Mouse (Mus musculus) hindbrain, postnatal 0 days (tissue): Measurements from ENCODE around the gene Pacsin3. TPM values are rescaled to one million over a fixed set of nuclear protein-coding genes. Genes with fewer than 3 reads are reported as not detected.

Source experiments
- ATAC-seq: fragments of 200-750 bp; cut with Nextera tagmentation; 2 replicates; pipeline ENCODE4 v1.8.0; 2017; ENCODE audit warnings: mild to moderate bottlenecking, moderate TSS enrichment, moderate library complexity
- DNase-seq: peaks from one replicate; pipeline ENCODE4 v3.0.0-alpha.2; 2015; ENCODE audit warnings: low spot score
- H3K27ac ChIP-seq: fragments of 300-500 bp; sonication (generic); 2 replicates; pipeline ENCODE4 v1.5.1; 2014; ENCODE audit warnings: mild to moderate bottlenecking
- H3K27me3 ChIP-seq: fragments of 300-500 bp; sonication (generic); 2 replicates; pipeline ENCODE4 v1.6.1; 2014; ENCODE audit warnings: low read length, mixed read lengths; ENCODE audit not compliant: insufficient read depth
- H3K36me3 ChIP-seq: fragments of 300-500 bp; sonication (generic); 2 replicates; pipeline ENCODE4 v1.6.1; 2014; ENCODE audit warnings: low read length, mixed read lengths; ENCODE audit not compliant: insufficient read depth
- H3K4me1 ChIP-seq: fragments of 300-500 bp; sonication (generic); 2 replicates; pipeline ENCODE4 v1.6.1; 2014; ENCODE audit warnings: antibody characterized with exemption, low read length, mixed read lengths; ENCODE audit not compliant: insufficient read depth
- H3K4me2 ChIP-seq: fragments of 300-500 bp; sonication (generic); 2 replicates; pipeline ENCODE4 v1.6.1; 2014; ENCODE audit warnings: low read depth, mild to moderate bottlenecking, low read length, moderate library complexity, mixed read lengths
- H3K4me3 ChIP-seq: fragments of 300-500 bp; sonication (generic); 2 replicates; pipeline ENCODE4 v1.5.1; 2014; ENCODE audit warnings: low read length
- H3K9ac ChIP-seq: fragments of 300-500 bp; sonication (generic); replicated peaks from 2 replicates; pipeline ENCODE4 v1.6.1; 2014; ENCODE audit warnings: mild to moderate bottlenecking, low read length, moderate library complexity, mixed read lengths
- H3K9me3 ChIP-seq: fragments of 300-500 bp; sonication (generic); 2 replicates; pipeline ENCODE4 v1.6.1; 2016; ENCODE audit warnings: low read length, mixed read lengths
- CTCF ChIP-seq: IDR thresholded peaks from 2 replicates; pipeline ENCODE4 v1.5.1; 2016; ENCODE audit warnings: antibody characterized with exemption, control low read depth, low read depth
- WGBS: fragments of 180-500 bp; shearing (Covaris S2); extraction: QIAGEN DNeasy Blood & Tissue Kit; methylation state at CpG from one replicate; pipeline ENCODE4 v1.1.7; 2014; 5-methylcytosine and 5-hydroxymethylcytosine counted together
- polyA plus RNA-seq: library from polyadenylated mRNA; unstranded; fragments of >200 nt; fragmentation: Nextera tagmentation; extraction: Ambion mirVana; gene quantifications from 2 replicates; pipeline ENCODE4 v1.2.1, GENCODE M21; 2015
- total RNA-seq: library from RNA; depleted of rRNA; stranded (reverse); fragments of >200 nt; gene quantifications from 2 replicates; pipeline ENCODE4 v1.2.3, GENCODE M21; 2014

Gene Pacsin3
- total and polyA plus RNA-seq, 2 experiments from 2014 or later = 16.3 to 26.0 TPM

DNA sequence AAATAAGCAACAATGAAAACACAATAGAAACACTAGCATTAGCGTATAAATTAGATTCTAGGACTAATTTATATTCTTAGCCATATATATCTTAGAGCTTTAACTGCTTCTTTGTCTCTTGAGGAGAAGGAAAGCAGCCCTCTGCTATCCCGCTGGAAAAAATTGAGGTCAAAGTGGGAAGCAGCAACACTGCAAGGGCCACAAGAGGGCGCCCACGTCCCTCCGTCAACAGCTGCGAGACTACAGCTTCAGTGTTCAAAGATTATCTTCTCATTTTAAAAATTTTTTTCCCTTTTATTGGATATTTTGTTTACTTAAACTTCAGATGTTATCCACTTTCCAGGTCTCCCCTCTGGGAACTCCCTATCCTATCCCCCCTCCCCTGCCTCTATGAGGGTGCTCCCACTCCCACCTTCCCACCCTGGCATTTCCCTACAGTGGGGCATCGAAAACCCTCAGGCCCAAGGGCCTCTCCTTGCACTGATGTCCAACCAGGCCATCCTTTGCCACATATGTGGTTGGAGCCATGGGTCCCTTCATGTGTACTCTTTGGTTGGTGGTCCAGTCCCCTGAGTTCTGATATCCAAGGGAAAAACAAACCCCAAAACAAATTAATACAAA, 30.2 kb downstream of the Pacsin3 start:
- peaks cover 3% of the 10 kb centered on the region for H3K4me1 ChIP-seq

GRCm38 (mm10) chr2:91287563-91287962, 31.8 kb downstream of the Pacsin3 start:
- H3K4me1 ChIP-seq = peaks cover 3% of the 10 kb centered on the region
- H3K27me3 ChIP-seq = no peaks in the 10 kb centered on the region
- H3K27ac ChIP-seq = no peak overlapping the region
- ATAC-seq (no peak), DNase-seq (no peak)
- H3K36me3 ChIP-seq = no peaks in the 10 kb centered on the region
- 79% methylated on average over 6 of the region's 6 CpGs for WGBS
- H3K4me2 ChIP-seq = no peak overlapping the region
- no peak for TF ChIP-seq CTCF
- no peak overlapping the region for H3K9ac ChIP-seq
- no peak overlapping the region for H3K4me3 ChIP-seq
- no peaks in the 10 kb centered on the region for H3K9me3 ChIP-seq

More for the DNA sequence above, 30.2 kb downstream of the Pacsin3 start:
- ATAC-seq (peak; percentile 53; the same call in 1 of the 2 replicates), DNase-seq (peak; percentile 87)
- no peaks in the 10 kb centered on the region; the same call in 1 of the 2 replicates for H3K36me3 ChIP-seq
- peak; percentile 92 for TF ChIP-seq CTCF
- no peak overlapping the region for H3K4me2 ChIP-seq
- H3K9ac ChIP-seq = no peak overlapping the region
- H3K4me3 ChIP-seq = no peak overlapping the region
- 13% methylated on average over 7 of the region's 7 CpGs for WGBS
- no peak overlapping the region for H3K27ac ChIP-seq
- no peaks in the 10 kb centered on the region for H3K9me3 ChIP-seq
- H3K27me3 ChIP-seq = no peaks in the 10 kb centered on the region

DNA sequence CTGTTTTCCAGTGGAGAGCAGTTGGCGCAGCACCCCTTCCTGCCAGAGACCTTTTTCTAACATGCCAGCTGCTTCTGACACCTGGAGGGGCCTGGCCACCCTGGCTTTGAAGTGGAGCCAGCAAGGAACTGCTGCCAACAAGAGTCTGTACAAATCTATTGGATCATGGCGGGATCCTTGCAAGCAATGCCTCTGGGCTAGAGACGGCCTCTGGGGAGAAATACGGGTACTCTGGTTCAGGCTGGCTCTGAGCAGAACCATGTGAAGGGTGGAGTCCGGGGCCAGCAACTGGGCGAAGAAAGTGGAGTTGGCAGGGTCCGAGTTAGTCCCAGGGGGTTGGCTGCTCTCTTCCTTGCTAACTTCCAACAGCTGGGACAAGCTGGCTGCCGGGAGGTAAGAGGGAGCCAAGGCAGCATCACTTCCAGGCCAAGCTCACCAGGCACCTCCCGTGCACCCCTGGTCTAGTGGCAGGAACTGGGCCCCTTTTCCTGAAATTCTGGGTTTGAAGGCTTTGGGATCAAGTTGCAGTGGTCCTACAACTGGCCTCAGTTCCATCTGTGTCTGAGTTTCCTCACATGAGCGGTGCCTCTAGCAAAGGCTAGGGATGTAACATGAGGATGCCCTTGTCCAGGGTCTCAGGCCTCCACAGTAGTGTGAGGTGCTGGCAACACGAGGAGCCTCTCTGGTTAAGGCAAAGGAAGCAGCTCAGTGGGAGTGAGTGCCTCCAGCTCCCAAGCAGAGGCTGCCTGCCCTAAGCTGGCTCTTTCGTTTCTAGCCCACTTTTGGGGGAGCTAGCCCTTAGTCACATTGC, 35.6 kb downstream of the Pacsin3 start:
- Histone ChIP-seq H3K9me3 (no peaks in the 10 kb centered on the region), H3K27me3 (no peaks in the 10 kb centered on the region), H3K4me1 (no peaks in the 10 kb centered on the region), H3K4me3 (no peak overlapping the region), H3K27ac (no peak overlapping the region), H3K9ac (no peak overlapping the region), H3K4me2 (no peak overlapping the region), H3K36me3 (no peaks in the 10 kb centered on the region)
- DNase-seq = peak; percentile 67
- WGBS = 50% methylated on average over 12 of the region's 12 CpGs
- no peak for TF ChIP-seq CTCF
- peak; percentile 83 for ATAC-seq

DNA sequence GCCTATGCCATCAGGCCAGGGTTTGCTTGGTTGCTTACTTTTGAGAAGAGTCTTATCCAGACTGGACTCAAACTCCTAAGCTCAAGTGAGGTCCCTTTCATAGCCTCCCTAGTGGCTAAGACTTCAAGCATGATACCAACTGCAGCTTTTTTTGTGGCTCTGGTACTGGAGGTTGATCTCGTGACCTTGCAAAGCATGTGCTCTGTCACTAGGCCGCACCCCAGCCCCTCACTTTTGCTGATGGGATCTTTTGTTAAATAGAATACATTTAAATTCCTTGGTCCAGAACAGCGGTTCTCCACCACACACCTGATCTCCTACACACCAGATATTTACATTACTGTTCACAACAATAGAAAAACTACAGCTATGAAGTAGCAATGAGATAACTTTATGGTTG, 38.5 kb downstream of the Pacsin3 start:
- no peaks in the 10 kb centered on the region for H3K9me3 ChIP-seq
- no peaks in the 10 kb centered on the region for H3K4me1 ChIP-seq
- no peaks in the 10 kb centered on the region for H3K27me3 ChIP-seq
- no peak overlapping the region for H3K4me2 ChIP-seq
- no peak overlapping the region for H3K27ac ChIP-seq
- TF ChIP-seq CTCF = no peak
- WGBS = 91% methylated on average over 3 of the region's 3 CpGs
- ATAC-seq (no peak), DNase-seq (no peak)
- no peak overlapping the region for H3K9ac ChIP-seq
- no peaks in the 10 kb centered on the region for H3K36me3 ChIP-seq
- H3K4me3 ChIP-seq = no peak overlapping the region

GRCm38 (mm10) chr2:91295895-91296294, 40.1 kb downstream of the Pacsin3 start:
- no peaks in the 10 kb centered on the region for H3K9me3 ChIP-seq
- no peaks in the 10 kb centered on the region for H3K4me1 ChIP-seq
- no peaks in the 10 kb centered on the region for H3K27me3 ChIP-seq
- TF ChIP-seq CTCF = no peak
- H3K27ac ChIP-seq = no peak overlapping the region
- ATAC-seq (no peak), DNase-seq (no peak)
- H3K36me3 ChIP-seq = no peaks in the 10 kb centered on the region
- H3K9ac ChIP-seq = no peak overlapping the region
- WGBS = 93% methylated on average over 5 of the region's 5 CpGs
- H3K4me2 ChIP-seq = no peak overlapping the region
- no peak overlapping the region for H3K4me3 ChIP-seq

DNA sequence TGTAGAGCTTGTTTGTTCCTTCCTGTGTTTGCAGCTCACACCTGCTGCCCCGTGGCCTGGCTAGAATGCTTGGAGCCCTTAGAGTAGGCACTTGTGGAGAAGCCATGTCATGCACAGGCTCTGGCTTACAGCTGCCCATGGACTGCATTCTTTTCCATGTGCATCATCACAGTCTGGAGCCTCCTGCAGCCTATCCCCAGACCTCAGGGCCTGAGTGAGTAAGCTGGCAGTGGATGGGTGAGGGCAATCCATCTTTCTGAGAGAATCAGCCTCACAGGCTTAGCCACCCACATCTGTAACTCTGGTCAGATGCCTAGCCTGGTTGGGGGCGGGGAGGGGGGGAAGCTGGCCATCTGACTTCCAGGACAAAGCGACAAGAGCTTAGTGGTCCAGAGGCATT, 43.4 kb downstream of the Pacsin3 start:
- ATAC-seq = no peak
- 66% methylated on average over 3 of the region's 3 CpGs for WGBS
- no peaks in the 10 kb centered on the region for H3K36me3 ChIP-seq

DNA sequence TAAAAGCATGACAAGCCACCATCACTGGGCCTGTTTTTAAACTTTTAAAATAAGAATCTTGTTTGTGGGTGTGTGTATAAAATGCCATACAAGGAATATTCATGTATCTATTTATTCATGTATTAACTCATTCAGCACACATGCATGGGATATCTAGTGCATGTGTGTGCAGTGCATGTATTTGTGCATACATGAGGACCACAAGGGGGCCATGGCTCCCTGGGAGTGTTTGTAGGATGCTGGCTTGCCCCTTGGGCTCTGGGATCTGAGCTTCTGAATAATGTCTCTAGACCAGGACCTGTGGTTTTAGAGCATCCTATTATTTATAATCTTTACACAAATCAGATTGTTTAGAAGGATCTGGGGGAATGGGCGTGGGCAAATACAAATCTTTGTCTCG, 45.0 kb downstream of the Pacsin3 start:
- no peak for DNase-seq

More for the DNA sequence above, 43.4 kb downstream of the Pacsin3 start:
- no peak overlapping the region for H3K9ac ChIP-seq
- no peak for TF ChIP-seq CTCF
- H3K27ac ChIP-seq = 0 out of 2 replicates have a peak overlapping the region, but pooled peaks have one; percentile 12
- no peak overlapping the region for H3K4me2 ChIP-seq
- H3K9me3 ChIP-seq = no peaks in the 10 kb centered on the region
- no peaks in the 10 kb centered on the region for H3K4me1 ChIP-seq
- DNase-seq = no peak
- no peak overlapping the region for H3K4me3 ChIP-seq
- no peaks in the 10 kb centered on the region for H3K27me3 ChIP-seq

More for the DNA sequence above, 45.0 kb downstream of the Pacsin3 start:
- no peak overlapping the region for H3K9ac ChIP-seq
- H3K4me2 ChIP-seq = no peak overlapping the region
- H3K9me3 ChIP-seq = no peaks in the 10 kb centered on the region
- no peak overlapping the region for H3K27ac ChIP-seq
- ATAC-seq = no peak
- H3K27me3 ChIP-seq = no peaks in the 10 kb centered on the region
- H3K4me1 ChIP-seq = no peaks in the 10 kb centered on the region
- H3K4me3 ChIP-seq = no peak overlapping the region
- 94% methylated on average over 2 of the region's 2 CpGs for WGBS
- no peaks in the 10 kb centered on the region for H3K36me3 ChIP-seq
- peak; percentile 14; the same call in 1 of the 2 replicates for TF ChIP-seq CTCF
